Mouse (Mus musculus) liver, embryonic 14 days (tissue): ENCODE measurements around the gene Olfr178. TPM values are rescaled to one million over a fixed set of nuclear protein-coding genes. Genes with fewer than 3 reads are reported as not detected.

Experiments
- polyA plus RNA-seq: library from polyadenylated mRNA; depleted of rRNA; stranded (reverse); fragments of >200 nt; gene quantifications from 2 replicates; pipeline ENCODE4 v1.2.3, GENCODE M21; 2012; rRNA removed

Olfr178 gene
- not detected in 2 replicates for polyA plus RNA-seq

DNA sequence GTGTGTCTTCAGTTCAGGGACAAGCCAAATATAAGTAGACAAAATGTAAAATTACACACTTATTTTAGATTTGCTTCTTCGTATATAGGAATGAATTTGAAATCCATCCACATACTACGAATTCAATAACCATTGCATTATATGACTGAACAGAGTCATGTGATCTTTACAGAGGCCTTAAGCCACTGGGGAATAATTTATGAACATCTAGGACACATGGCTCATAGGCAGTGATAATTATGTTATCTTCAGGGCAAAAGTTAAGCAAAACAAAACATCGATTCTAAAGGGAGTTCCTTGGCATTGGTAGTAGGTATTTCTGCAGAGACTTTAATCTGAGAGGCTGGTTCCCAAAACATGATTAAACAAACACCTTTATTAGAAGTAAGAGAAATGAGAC, at the start of gene Olfr178:
Gene Olfr178 (minus strand): TSS at position 101 of the 400 bp plus-strand sequence.

DNA sequence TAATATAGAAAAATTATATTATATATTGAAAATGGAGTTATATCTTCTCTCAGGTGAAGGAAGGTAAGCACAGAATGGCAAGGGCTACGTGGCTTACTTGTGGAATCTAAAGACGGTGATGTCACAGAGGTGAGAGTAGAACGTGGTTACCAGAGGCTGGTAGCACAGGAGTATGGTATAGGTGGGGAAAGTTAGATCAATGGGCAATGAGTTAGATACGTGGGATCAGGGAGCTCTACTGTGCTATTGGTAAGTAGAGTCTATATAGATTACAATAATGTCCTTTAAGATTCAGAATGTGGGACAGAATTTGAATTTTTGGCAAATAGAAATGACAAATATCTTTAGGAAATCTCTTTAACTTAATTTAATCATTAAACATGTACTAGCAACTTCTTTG, 37.4 kb upstream of the Olfr178 start, which contains the start of gene Olfr180:
Gene Olfr180 (minus strand): TSS at position 101 of the 400 bp plus-strand sequence.

DNA sequence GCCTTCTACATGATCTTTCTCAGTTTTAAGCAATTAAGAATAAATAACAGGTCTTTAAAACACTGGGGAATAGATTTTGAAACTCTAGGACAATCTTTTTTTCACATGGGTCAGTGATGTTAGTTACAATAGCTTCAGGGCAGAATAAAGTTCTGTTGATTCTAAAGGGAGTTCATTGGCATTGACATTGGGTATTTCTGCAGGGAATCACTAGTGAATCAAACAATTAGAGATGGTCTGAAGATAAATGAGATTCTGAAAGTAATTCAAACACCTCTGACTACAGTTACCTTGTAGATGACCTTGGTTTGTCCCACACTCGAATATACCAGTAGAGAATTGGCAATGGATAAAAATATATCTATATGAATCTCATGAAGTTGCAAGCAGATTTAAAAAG, 36.8 kb upstream of the Olfr178 start, which contains the start of gene Olfr181:
Gene Olfr181 (minus strand): TSS at position 101 of the 400 bp plus-strand sequence.

DNA sequence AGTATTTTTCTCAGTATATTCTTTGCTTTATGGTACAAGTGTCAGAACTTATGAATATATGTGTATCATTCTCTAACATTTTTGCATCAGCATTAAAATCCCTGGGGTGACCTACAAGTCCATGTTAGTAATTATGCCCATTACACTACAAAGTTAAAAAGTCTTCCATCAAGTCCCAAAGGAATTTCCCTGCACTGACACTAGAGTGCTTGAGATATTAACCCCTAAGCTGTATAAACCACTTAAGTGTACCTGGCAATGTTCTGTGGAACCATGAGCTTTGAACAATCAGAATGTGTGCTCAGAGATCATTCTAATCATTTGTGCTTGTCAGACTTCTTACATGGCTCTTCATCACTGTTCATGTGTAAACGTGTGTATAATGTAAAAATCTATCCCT, 17.2 kb downstream of the Olfr178 start, which contains the start of gene Olfr177:
Gene Olfr177 (minus strand): TSS at position 101 of the 400 bp plus-strand sequence.

Other genes with a start within 250 kb of the Olfr178 start
- gene Cpox, start 221.8 kb downstream of the Olfr178 start, polyA plus RNA-seq: 263 and 298 TPM in 2 replicates
- 0.06 and 0.07 TPM in 2 replicates for gene Gpr15, start 173.0 kb downstream of the Olfr178 start, polyA plus RNA-seq
- 15.4 and 17.2 TPM in 2 replicates for gene Cldnd1, start 164.2 kb downstream of the Olfr178 start, polyA plus RNA-seq
- not detected in 2 replicates for gene Olfr172, start 128.9 kb downstream of the Olfr178 start, polyA plus RNA-seq
- gene Olfr173, start 91.8 kb downstream of the Olfr178 start, polyA plus RNA-seq: not detected in 2 replicates
- gene Olfr175-ps1, start 65.3 kb downstream of the Olfr178 start, polyA plus RNA-seq: not detected in 2 replicates
- not detected in 2 replicates for gene Olfr177, start 17.3 kb downstream of the Olfr178 start, polyA plus RNA-seq
- gene Olfr181, start 36.7 kb upstream of the Olfr178 start, polyA plus RNA-seq: not detected in 2 replicates
- not detected in 2 replicates for gene Olfr180, start 37.3 kb upstream of the Olfr178 start, polyA plus RNA-seq
- gene Olfr183, start 103.3 kb upstream of the Olfr178 start, polyA plus RNA-seq: not detected in 2 replicates
- gene Olfr186, start 138.2 kb upstream of the Olfr178 start, polyA plus RNA-seq: not detected in 2 replicates
- gene Olfr187, start 147.7 kb upstream of the Olfr178 start, polyA plus RNA-seq: not detected in 2 replicates
- gene Olfr190, start 185.9 kb upstream of the Olfr178 start, polyA plus RNA-seq: not detected in 2 replicates
- not detected in 2 replicates for gene Olfr191, start 197.8 kb upstream of the Olfr178 start, polyA plus RNA-seq
- gene Olfr193, start 219.8 kb upstream of the Olfr178 start, polyA plus RNA-seq: not detected in 2 replicates
- not detected in 2 replicates for gene Olfr194, start 229.0 kb upstream of the Olfr178 start, polyA plus RNA-seq